Mouse (Mus musculus): ENCODE results near the gene Cd82.
A peak's percentile ranks its signal among the peaks of the same experiment; 100 is the strongest.

GRCm38 (mm10) chr2:93438335-93438734 is 24.6 kb downstream of the Cd82 start:
- peak in 2 of 3 experiments; percentile 97 to 98 for TF ChIP-seq MYOD1 (IDR thresholded peaks at IDR 0.05; ENCODE audit: control insufficient read depth in 1 of 3, insufficient read length in 2 of 3, low read depth in 2 of 3)
- TF ChIP-seq CEBPB (IDR thresholded peaks at IDR 0.05; ENCODE audit: insufficient read depth, poor library complexity, severe bottlenecking), result no peak
- no peak for TF ChIP-seq E2F4 (IDR thresholded peaks at IDR 0.05; ENCODE audit: insufficient read depth)
- no peak for TF ChIP-seq SRF (IDR thresholded peaks at IDR 0.05; ENCODE audit: control insufficient read depth, insufficient read length, low read depth)
- TF ChIP-seq POLR2A (IDR thresholded peaks at IDR 0.05; ENCODE audit: insufficient read length, low read depth), result no peak
- TF ChIP-seq USF1 (IDR thresholded peaks at IDR 0.05; ENCODE audit: low read depth), result no peak
- TF ChIP-seq POLR2AphosphoS2 (IDR thresholded peaks at IDR 0.05; ENCODE audit: insufficient read length, low read depth), result peak; percentile 4
- no peak for TF ChIP-seq MAX (IDR thresholded peaks at IDR 0.05; ENCODE audit: low read depth)
- peak; percentile 88 to 99 (median 99) for TF ChIP-seq MYOG (IDR thresholded peaks at IDR 0.05; ENCODE audit: control insufficient read depth in 1 of 3, insufficient read depth in 1 of 3, insufficient read length in 2 of 3, low read depth in 2 of 3)
- TF ChIP-seq TCF12 (IDR thresholded peaks at IDR 0.05; ENCODE audit: insufficient read depth, poor library complexity, severe bottlenecking), result peak; percentile 97
- no peak for TF ChIP-seq REST (IDR thresholded peaks at IDR 0.05; ENCODE audit: insufficient read depth, insufficient read length)
- TF ChIP-seq TCF3 (IDR thresholded peaks at IDR 0.05; ENCODE audit: insufficient read length, low read depth), result peak; percentile 99

All from myocyte (in vitro differentiated cells).